Mouse (Mus musculus) kidney, adult 8-10 months (tissue): Measurements from ENCODE around the gene Gm2030.
"Not testable (repeated sequence)": the region's sequence is repeated elsewhere in the genome, so short reads cannot be mapped to it uniquely, and the experiment has no call there.

ENCODE experiments used
- DNase-seq, 2 experiments: peaks; one replicate each; pipeline ENCODE4 v3.0.0; 2022

Gm2030 gene

GRCm38 (mm10) chrX:26309944-26310343 is at the start of gene Gm2030:
Gene Gm2030, minus strand, starts transcription at chrX:26310044.
- not testable (repeated sequence) for DNase-seq
